Mouse (Mus musculus) heart, postnatal 0 days (tissue): ENCODE measurements around the gene Speer4a. TPM values are rescaled to one million over a fixed set of nuclear protein-coding genes. Genes with fewer than 3 reads are reported as not detected.
A peak's percentile ranks its signal among the peaks of the same experiment; 100 is the strongest.
"Not testable (repeated sequence)": the region's sequence is repeated elsewhere in the genome, so short reads cannot be mapped to it uniquely, and the experiment has no call there.

ENCODE experiments used
- ATAC-seq: fragments of 200-750 bp; cut with Nextera tagmentation; 2 replicates; pipeline ENCODE4 v1.8.0; 2017; ENCODE audit warnings: low read depth, moderate number of reproducible peaks, moderate library complexity; ENCODE audit not compliant: insufficient read depth
- DNase-seq: peaks from one replicate; pipeline ENCODE4 v3.0.0-alpha.2; 2016; ENCODE audit warnings: low spot score
- H3K27ac ChIP-seq: fragments of 300-500 bp; sonication (generic); 2 replicates; pipeline ENCODE4 v1.5.1; 2014; ENCODE audit warnings: low read depth, mild to moderate bottlenecking
- H3K27me3 ChIP-seq: fragments of 300-500 bp; sonication (generic); 2 replicates; pipeline ENCODE4 v1.6.1; 2014; ENCODE audit warnings: low read length, mixed read lengths; ENCODE audit not compliant: control insufficient read depth, insufficient read depth
- H3K36me3 ChIP-seq: fragments of 300-500 bp; sonication (generic); replicated peaks from 2 replicates; pipeline ENCODE4 v1.6.1; 2014; ENCODE audit warnings: low read length, mixed read lengths; ENCODE audit not compliant: control insufficient read depth, insufficient read depth
- H3K4me1 ChIP-seq: fragments of 300-500 bp; sonication (generic); 2 replicates; pipeline ENCODE4 v1.6.1; 2014; ENCODE audit warnings: antibody characterized with exemption; ENCODE audit not compliant: control insufficient read depth, insufficient read depth
- H3K4me2 ChIP-seq: fragments of 300-500 bp; sonication (generic); 2 replicates; pipeline ENCODE4 v1.6.1; 2014; ENCODE audit warnings: low read depth, mild to moderate bottlenecking, low read length, moderate library complexity
- H3K4me3 ChIP-seq: fragments of 300-500 bp; sonication (generic); 2 replicates; pipeline ENCODE4 v1.5.1; 2014; ENCODE audit warnings: low read depth, low read length
- H3K9ac ChIP-seq: fragments of 300-500 bp; sonication (generic); replicated peaks from 2 replicates; pipeline ENCODE4 v1.6.1; 2014; ENCODE audit warnings: low read depth, low read length, mixed read lengths
- H3K9me3 ChIP-seq: fragments of 300-500 bp; sonication (generic); replicated peaks from 2 replicates; pipeline ENCODE4 v1.6.1; 2016; ENCODE audit warnings: low read length; ENCODE audit not compliant: control insufficient read depth
- CTCF ChIP-seq: IDR thresholded peaks from 2 replicates; pipeline ENCODE4 v1.5.1; 2016; ENCODE audit warnings: antibody characterized with exemption, control low read depth, low read depth
- EP300 ChIP-seq: IDR thresholded peaks from 2 replicates; pipeline ENCODE4 v1.6.1; 2016; ENCODE audit warnings: antibody characterized with exemption, low read depth
- WGBS: fragments of 180-500 bp; shearing (Covaris S2); extraction: QIAGEN DNeasy Blood & Tissue Kit; methylation state at CpG from one replicate; pipeline ENCODE4 v1.1.7; 2014; 5-methylcytosine and 5-hydroxymethylcytosine counted together
- polyA plus RNA-seq: library from polyadenylated mRNA; unstranded; fragments of >200 nt; fragmentation: Nextera tagmentation; extraction: Ambion mirVana; gene quantifications from 2 replicates; pipeline ENCODE4 v1.2.1, GENCODE M21; 2015
- total RNA-seq: library from RNA; depleted of rRNA; stranded (reverse); fragments of >200 nt; gene quantifications from 2 replicates; pipeline ENCODE4 v1.2.3, GENCODE M21; 2014; ENCODE audit warnings: low replicate concordance; rRNA removed

The Speer4a gene
- not detected in 2 replicates for total RNA-seq
- 0.04 TPM in 1 of 2 replicates, not detected in the other for polyA plus RNA-seq

- ATAC-seq, H3K9ac ChIP-seq, H3K27me3 ChIP-seq, H3K4me3 ChIP-seq, H3K4me2 ChIP-seq, H3K4me1 ChIP-seq, H3K36me3 ChIP-seq, DNase-seq, H3K27ac ChIP-seq, H3K9me3 ChIP-seq: not testable (repeated sequence)
- 61% methylated on average over 2 of the region's 2 CpGs for WGBS
These were observed at the start of gene Speer4a for GRCm38 (mm10) chr5:26039458-26039857. TSS of gene Speer4a (minus strand) at chr5:26039558.

DNA sequence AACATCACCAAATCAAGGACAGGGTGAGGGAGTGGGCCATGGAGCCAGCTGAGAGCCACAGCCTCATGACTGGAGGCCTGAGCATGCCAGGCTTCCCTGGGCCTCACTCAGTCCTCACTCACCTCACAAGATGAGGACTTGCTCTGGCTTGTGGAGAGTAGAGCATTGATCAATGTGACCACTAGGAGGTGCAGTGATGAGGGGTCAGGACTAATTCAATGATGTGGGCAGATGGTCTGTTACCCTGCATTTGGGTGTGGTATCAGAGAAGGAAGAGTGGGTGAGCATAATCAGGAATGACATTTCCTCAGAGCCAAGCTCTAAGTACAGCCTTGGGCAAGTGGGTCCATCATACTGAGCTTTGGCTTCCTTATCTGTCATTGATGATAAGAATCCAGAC, 39.7 kb upstream of the Speer4a start:
- not testable (repeated sequence) for H3K27me3 ChIP-seq, ATAC-seq, H3K9ac ChIP-seq, H3K4me1 ChIP-seq, H3K4me3 ChIP-seq, DNase-seq, H3K4me2 ChIP-seq, H3K36me3 ChIP-seq, H3K27ac ChIP-seq, H3K9me3 ChIP-seq

GRCm38 (mm10) chr5:26070716-26071115, 31.4 kb upstream of the Speer4a start:
- TF ChIP-seq EP300 (no peak), CTCF (no peak)
- DNase-seq = no peak
- no peak for ATAC-seq
- H3K4me1 ChIP-seq = no peaks in the 10 kb centered on the region
- no peak overlapping the region for H3K4me2 ChIP-seq
- no peak overlapping the region for H3K27ac ChIP-seq
- H3K9me3 ChIP-seq = no peaks in the 10 kb centered on the region
- no peaks in the 10 kb centered on the region for H3K36me3 ChIP-seq
- no peaks in the 10 kb centered on the region for H3K27me3 ChIP-seq
- no peak overlapping the region for H3K4me3 ChIP-seq
- no peak overlapping the region for H3K9ac ChIP-seq
- 83% methylated on average over 24 of the region's 24 CpGs for WGBS

DNA sequence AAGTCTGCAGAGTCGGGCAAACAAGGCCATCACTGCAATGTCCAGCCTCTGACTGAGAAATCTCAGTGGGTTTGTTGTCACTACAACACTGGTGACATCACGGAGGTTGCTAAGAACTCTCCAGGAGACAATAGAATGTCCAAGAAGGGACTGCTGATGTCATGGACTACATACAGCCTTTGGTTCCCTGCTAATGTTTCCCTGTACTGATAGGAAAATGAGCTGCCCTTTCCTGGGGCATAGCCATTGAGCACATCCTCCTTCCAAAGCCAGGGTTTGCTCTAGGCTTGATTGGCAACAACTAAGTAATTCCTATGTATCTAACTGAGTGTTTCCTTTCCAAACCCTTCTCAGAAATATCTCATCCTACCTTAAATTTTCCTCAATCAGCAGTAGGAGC, 19.1 kb upstream of the Speer4a start, which contains the start of gene Gm7347:
Gm7347 (minus strand) TSS at position 101 of the 400 bp plus-strand sequence.
- not testable (repeated sequence) for H3K9ac ChIP-seq, DNase-seq, H3K27ac ChIP-seq, H3K9me3 ChIP-seq, H3K27me3 ChIP-seq, H3K36me3 ChIP-seq, ATAC-seq, H3K4me1 ChIP-seq, H3K4me3 ChIP-seq, H3K4me2 ChIP-seq
- WGBS = no CpG with 5 or more reads among the region's 2 CpGs

DNA sequence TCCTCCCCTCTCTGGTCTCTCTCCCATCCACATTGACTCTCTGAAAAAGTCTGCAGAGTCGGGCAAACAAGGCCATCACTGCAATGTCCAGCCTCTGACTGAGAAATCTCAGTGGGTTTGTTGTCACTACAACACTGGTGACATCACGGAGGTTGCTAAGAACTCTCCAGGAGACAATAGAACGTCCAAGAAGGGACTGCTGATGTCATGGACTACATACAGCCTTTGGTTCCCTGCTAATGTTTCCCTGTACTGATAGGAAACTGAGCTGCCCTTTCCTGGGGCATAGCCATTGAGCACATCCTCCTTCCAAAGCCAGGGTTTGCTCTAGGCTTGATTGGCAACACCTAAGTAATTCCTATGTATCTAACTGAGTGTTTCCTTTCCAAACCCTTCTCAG, 16.5 kb downstream of the Speer4a start, which contains the start of gene Gm5862:
Gm5862 (minus strand) TSS at position 101 of the 400 bp plus-strand sequence.
- not testable (repeated sequence) for H3K4me1 ChIP-seq, H3K4me3 ChIP-seq, H3K27me3 ChIP-seq, DNase-seq, H3K9me3 ChIP-seq, ATAC-seq, H3K36me3 ChIP-seq, H3K4me2 ChIP-seq, H3K27ac ChIP-seq, H3K9ac ChIP-seq
- no CpG with 5 or more reads among the region's 3 CpGs for WGBS

GRCm38 (mm10) chr5:26007697-26008096, 31.7 kb downstream of the Speer4a start:
- H3K36me3 ChIP-seq, DNase-seq, H3K27ac ChIP-seq, H3K9me3 ChIP-seq, H3K27me3 ChIP-seq, H3K4me1 ChIP-seq, H3K9ac ChIP-seq, H3K4me3 ChIP-seq, ATAC-seq, H3K4me2 ChIP-seq: not testable (repeated sequence)
- 50% methylated on average over 6 of the region's 7 CpGs for WGBS

GRCm38 (mm10) chr5:26006937-26007695, 32.2 kb downstream of the Speer4a start:
- not testable (repeated sequence) for H3K36me3 ChIP-seq, DNase-seq, H3K4me1 ChIP-seq, H3K9me3 ChIP-seq, H3K9ac ChIP-seq, H3K27me3 ChIP-seq, H3K27ac ChIP-seq
- Histone ChIP-seq H3K4me3 (peak overlapping the region; percentile 26; the same call in 1 of the 2 replicates), H3K4me2 (peak overlapping the region; percentile 25)
- peak; percentile 62 for ATAC-seq
- 19% methylated on average over 38 of the region's 45 CpGs for WGBS

GRCm38 (mm10) chr5:26004698-26005097, 34.7 kb downstream of the Speer4a start, which contains the start of gene Gm1979:
TSS of gene Gm1979 (minus strand) at chr5:26004798.
- H3K27ac ChIP-seq, H3K4me2 ChIP-seq, H3K36me3 ChIP-seq, H3K27me3 ChIP-seq, ATAC-seq, H3K9me3 ChIP-seq, DNase-seq, H3K9ac ChIP-seq, H3K4me1 ChIP-seq, H3K4me3 ChIP-seq: not testable (repeated sequence)
- 100% methylated on average over 1 of the region's 2 CpGs for WGBS
